Mouse (Mus musculus) common myeloid progenitor, adult 5-6 weeks (primary cell): ENCODE results near the gene Gimap4. TPM values are rescaled to one million over a fixed set of nuclear protein-coding genes. Genes with fewer than 3 reads are reported as not detected.
A peak's percentile ranks its signal among the peaks of the same experiment; 100 is the strongest.

Experiments used
- ATAC-seq: replicated peaks from 2 replicates; pipeline ENCODE4 v1.8.0; 2016; ENCODE audit warnings: low read depth, mild to moderate bottlenecking, moderate TSS enrichment, inconsistent platforms; ENCODE audit not compliant: poor library complexity, severe bottlenecking
- total RNA-seq: library from RNA; stranded (forward); fragments of 200-1000, 187-1606 nt; gene quantifications from 2 replicates; pipeline ENCODE4 v1.2.3, GENCODE M21; 2017

Gimap4 gene
- total RNA-seq, 1 experiment from 2014 or later, result 7.3 TPM

DNA sequence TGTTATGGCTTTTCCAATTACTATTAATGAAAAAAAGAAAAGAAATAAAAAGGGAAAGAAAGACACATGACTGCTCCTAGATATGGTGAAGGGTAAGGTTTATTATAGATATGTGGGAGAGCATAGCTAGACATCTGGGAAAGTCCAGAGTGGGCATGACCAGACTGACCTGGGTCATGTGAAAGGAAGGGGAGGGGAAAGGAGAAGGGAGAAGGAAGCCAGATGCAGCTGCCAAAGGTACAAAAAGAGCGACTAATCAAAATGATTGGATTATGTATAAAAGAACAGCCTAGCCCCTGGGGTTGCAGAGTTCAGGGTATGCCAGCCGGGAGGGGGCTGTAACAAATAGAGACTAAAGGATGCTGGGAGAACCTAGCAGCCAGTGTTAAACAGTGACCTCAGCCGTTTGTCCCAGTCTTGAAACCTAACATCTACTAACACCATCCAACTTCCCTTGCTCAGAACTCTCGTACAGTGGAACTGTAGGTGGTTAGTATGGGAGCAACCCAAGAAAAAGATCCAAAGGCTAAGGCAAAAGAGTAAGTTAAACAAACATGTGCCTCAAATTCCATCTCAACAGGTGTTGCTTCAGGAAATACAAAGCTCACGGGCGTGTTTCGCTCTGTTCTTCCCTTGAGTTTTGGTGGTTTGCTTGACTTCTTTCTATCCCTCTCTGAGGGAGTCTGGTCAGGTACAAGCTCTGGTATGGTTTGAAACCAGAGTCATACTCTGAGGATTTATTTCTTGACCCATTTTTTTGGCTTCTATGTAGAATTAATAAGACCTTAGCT lies 13.9 kb downstream of the Gimap4 start:
- no peak for ATAC-seq

DNA sequence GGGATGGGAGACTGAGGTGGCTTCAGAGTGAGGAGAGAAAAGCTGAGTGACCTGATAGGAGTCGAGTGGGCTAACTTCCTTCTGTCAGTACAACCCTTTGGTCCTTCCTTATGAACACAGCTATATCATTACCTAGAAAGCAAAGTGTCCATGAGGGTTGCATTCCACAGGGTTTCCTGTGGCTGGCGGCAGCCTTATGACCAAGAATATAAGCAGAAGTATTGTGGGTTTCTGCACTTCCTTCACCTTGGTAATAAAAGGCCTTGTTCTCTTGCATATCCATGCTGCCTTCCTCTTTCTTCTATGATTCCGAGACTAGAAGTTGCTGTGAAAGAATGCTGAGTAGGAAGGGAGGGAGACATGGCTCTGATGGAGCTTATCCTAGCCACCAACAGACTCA lies 14.5 kb downstream of the Gimap4 start:
- ATAC-seq, result peak; percentile 73

DNA sequence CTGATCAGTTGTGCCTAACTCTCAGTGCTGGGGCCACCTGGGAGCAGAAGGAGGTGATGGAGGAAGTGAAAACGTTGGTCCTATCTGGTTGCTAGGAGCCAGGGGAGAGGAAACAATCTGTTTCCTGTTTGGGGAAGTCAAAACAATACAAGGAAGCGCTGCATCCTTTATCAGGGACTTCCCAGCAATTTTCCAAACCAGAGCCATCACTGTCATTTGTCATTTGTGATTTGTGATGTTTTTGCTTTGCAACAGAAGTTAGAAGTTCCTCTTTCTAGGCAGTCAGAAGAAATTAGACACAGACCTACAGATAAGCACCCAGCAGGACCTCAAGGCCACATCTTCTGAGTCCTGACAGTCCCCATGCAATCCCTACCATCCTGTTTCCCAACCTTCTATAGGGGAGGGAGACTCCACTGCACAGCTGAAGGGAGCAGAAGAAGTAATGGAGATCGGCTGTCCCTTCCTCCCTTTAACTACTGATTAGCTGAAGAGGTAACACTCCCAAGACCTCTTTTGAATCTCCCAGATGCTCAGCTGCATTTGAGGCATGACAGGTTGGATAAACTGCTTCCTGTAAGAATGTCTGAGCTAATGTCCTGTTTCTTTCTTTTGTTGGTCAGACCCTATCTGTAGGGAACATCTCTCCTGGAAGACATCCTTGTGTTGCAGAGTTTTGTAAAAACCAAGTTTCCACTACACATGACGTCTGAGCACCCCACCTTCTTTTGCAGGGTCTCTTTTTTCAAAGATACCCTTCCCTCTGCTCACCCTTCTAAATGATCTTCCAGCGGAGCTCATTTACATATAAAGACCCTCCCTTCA lies 16.1 kb downstream of the Gimap4 start:
- peak; percentile 82 for ATAC-seq

DNA sequence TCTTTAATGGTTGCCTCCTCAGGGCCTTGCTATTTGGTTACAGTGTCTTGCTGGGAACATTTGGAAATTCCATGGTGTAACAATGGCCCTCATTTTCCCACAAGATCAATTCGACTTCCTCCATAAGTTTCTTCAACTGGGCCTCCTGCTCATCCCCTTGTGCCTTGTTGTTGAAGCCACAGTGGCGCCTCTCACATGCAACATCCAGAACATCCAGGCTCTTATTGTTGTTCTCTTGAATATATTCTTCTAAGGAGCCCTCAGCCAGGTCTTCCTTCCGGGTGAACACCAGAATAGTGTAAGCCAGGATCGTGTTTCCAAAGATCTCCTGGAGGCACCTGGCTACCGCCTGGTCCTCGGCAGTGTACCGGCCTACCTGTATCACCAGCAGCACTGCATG lies 17.8 kb downstream of the Gimap4 start:
- ATAC-seq, result no peak

DNA sequence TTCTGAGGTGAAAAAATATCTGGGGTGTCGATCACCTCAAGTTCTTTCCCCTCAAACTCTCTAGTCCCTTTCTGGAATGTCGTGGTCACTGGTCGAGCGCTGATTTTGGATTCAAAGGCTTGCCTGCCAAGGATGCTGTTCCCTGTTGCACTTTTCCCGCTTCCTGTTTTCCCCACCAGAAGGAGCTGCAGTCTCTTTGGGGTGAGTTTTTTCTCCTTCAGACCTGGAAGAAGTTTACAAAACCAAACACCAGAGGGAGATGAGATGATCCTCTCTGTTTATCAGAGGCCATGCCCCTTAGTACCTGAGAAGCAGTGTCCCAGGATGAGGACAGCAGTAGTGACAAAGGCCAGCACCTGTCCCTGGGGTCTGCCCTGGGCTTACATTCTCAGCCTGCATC lies 18.3 kb downstream of the Gimap4 start:
- ATAC-seq, result no peak

DNA sequence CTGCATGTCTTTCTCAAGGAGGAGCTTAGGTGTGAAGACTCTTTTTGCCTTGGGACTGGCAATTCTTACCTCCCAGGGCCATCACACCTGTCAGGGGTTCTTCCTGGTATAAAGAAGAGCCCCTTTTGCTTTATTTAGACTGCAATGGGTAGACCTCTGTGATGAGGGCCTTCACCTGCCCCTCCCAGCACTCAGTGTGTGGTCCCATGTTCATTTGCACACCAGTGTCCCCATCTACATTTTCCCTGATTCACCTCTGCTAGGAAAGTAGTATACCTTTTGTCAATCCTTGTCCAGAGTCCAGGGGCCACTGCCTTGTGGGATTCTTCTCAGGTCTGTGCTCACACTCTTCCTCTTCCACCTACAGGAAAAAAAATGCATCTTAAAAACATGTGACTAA lies 19.8 kb downstream of the Gimap4 start:
- no peak for ATAC-seq

DNA sequence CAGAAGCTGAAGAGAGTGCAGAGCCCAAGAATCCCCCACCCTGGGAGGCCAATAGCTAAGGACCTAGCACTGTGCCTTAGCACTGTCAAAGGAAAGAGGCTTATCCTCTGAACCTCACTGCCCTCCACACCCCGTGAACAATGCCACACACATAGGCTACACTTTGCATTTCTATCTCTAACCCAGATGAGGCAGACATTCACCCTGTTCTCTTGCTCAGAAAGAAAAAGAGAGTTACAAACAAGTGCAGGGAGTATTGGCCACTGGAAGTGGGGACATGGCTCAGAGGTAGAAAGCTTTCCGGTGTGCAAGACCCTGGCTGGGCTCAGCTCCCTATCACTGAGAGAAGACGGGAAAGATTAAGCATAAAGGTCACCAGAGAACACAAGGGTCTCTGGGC lies 21.8 kb downstream of the Gimap4 start:
- ATAC-seq, result no peak

DNA sequence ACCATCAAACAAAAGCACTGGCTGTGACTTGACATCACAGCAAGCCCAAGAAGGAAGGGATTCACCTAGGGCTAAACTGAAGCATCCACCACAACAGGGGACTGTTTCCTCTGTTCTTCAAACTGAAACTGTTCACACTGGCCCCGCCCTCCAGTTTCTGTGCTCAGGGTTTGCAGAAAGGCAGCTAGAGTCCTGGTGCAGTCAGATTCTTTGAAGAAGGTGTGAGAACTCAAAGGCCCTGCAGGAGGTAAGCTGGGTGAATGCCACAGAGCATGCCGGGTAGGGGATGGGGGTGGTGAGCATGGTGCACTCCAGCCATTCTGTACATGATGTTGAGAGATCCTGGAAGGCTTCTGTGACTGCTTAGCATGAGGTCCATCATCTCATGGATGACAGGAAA lies 34.1 kb downstream of the Gimap4 start, which contains the start of the genes Gm28053 and Gimap7:
Gene Gm28053, plus strand, starts transcription at position 153 of the 400 bp plus-strand sequence.
Gene Gimap7, plus strand, starts transcription at position 167 of the 400 bp plus-strand sequence.
- ATAC-seq, result peak; percentile 68

DNA sequence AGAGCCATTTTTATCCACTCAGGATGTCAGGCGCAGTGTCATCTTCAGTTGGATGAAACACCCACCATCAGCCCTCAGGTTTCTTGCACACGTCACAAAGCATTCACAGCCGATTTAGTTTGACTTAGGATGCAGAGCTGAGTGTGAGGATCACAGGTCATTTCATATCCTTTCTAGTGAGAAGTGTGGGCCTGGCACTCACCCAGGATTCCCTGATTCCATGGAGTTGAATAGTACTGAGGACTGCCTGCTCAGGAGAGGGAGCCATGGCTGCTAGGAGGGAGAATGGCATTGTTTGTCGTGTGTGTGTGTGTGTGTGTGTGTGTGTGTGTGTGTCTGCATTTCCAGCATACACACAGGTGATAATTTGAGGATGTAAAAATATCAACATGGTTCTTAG lies 36.0 kb downstream of the Gimap4 start:
- no peak for ATAC-seq

DNA sequence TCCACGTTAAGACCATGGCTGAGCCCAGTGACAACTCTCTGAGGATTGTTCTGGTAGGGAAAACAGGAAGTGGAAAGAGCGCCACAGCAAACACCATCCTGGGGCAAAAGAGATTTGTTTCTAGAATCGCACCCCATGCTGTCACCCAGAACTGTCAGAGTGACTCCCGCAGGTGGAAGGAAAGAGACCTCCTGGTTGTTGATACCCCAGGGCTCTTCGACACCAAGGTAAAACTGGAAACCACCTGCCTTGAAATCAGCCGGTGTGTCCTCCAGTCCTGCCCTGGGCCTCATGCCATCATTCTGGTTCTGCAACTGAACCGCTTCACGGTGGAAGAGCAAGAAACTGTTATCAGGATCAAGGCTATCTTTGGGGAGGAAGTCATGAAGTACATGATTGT lies 39.1 kb downstream of the Gimap4 start:
- no peak for ATAC-seq

DNA sequence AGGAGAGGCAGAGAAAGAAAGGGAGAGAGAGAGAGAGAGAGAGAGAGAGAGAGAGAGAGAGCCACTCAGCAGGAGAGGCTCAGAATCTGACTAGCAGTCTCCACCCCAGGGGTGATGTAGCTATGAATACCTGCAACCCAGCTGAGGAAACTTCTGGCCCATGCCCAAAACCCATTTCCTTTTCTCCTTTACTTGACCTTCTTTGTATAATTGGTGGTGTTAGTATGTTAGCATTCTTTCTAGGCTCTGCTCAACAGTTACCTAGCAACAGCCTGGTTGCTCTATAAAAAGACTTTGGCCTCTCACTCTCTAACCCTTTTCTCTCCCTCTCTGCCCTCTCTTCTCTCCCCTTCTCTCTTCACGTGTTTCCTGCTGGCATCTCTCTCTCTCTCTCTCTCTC lies 41.1 kb downstream of the Gimap4 start:
- no peak for ATAC-seq

DNA sequence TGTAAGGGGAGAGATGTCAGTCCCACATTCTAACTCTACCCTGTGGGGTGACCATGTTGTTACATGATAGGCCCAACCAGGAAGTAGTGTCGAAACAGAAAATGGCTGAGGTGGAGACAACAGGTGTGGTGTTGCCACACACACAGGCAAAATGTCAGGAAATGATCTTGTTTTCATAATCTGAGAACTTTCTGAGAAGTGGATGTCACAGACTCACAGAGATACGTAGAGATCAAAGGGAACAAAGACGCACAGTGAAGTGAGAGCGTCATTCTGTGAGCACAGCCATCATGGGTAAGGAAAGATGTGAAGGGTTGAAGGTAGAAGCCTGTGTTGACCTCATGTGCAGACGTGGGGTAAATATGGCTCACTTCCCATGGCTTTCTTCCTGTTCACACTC lies 43.4 kb downstream of the Gimap4 start:
- no peak for ATAC-seq

DNA sequence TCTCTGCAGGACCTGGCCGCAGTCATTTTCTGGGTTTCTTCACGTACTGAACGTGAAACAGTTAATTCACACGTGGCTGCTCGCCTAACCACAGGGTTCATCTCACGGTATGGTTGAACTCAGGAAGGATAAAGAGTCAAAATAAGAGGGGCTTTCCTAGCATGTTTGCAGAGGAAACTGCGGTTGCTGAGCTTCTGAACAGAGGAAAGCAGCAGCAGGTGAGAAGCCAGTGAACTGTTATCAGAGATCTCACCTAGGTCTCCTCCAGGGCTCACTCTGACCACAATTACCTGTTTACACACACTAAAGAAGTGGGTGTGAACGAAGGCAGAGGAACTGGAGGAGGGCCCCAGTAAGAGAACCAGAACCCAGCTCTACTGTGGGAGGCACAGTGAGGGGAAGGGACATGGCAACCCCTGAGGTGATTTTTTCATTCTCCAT lies 48.5 kb downstream of the Gimap4 start:
- ATAC-seq, result peak; percentile 46

DNA sequence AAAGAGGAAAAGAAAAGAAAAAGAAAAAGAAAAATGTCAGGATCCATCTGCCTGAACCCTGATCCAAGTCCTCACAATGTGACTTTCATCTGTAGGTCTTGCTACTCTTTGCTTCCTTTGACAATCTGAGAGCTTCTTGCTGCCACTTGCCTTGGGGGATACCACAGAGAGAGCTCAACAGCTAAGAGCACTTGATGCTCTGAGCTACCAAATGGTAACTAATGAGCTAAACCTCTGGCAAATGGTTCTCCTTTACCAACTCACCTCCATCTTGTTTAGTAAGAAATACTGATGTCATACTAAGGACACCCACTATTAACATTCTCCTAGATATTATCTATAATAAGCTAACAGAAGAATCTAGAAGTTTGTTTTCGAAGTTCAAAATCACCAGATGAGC lies 49.3 kb downstream of the Gimap4 start:
- ATAC-seq, result no peak

DNA sequence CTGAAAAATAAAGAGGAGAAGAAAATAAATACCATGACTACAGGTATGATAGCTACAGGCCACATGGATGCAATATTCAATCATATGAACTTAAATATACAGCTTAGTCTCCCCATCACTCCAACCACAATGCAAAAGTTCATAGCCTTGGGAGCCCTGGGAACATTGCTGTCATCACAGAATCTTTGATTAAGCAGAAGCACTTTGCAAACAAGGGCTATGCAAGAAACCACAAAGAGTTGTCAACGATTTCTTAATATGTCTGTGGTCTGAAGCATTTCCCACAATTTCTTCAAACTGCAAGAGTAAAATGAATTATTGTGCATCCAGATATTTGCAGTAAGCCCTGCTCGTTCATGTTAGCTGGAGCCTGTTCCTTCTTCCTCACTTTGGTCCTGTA lies 52.7 kb downstream of the Gimap4 start:
- ATAC-seq, result peak; percentile 24

DNA sequence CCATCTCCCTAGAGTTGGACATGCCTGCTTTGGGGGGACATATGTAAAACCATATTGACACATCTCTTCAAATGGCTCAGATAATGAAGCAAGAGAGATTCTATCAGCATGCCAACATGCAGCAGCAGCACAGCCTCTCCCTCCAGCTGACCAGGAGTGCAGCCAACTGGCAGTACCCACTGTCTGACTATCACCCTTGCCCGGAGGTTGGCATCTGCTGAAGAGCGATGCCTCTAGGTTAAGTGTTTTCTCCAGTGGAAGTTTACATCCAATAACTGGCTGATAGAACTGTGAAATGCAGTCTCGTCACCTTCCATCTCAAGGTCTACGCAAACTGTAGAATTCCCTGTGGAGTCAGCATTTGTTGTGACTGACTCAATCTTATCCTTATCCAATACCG lies 53.3 kb downstream of the Gimap4 start:
- no peak for ATAC-seq

DNA sequence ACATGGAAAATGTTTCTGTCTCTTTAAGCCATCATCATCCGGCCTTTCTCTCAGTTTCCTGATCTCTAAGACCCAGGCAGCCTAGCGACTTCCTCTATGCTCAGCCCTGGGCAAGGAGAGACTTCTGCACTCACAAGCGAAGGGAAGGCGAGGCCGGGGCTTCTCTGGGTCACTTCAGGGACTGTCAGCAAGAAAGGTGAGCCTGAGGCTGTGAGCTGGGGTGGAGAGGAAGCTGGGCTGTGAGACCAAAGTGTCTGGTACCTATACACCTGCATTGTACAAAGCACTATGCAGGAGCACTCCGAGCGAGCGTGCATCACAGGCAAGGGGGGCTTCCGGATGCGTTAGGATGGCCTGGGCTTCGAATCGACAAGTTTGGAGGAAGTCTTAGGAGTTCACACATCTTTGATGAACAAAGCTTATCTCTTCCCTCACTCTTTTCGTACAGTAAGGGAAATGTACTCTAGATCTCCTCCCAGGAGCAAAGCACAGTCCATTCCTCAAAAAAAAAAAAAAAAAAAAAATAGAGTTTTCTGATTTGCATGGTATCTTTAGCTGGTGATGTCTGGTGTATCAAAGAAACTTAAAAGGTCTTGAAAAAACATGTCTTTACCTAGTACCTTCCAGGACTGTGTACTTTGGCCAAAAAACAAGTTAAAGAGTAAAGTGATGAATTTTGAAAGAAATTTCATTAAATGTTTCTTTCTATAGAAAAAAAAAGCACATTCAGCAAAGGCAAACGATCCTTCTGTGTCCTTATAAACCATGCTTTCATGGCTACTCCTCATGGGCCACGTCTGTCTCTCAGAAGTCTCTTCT lies 54.8 kb downstream of the Gimap4 start, which contains the start of gene Gimap1:
Gene Gimap1, plus strand, starts transcription at position 94 of the 819 bp plus-strand sequence.
- ATAC-seq, result peak; percentile 81

DNA sequence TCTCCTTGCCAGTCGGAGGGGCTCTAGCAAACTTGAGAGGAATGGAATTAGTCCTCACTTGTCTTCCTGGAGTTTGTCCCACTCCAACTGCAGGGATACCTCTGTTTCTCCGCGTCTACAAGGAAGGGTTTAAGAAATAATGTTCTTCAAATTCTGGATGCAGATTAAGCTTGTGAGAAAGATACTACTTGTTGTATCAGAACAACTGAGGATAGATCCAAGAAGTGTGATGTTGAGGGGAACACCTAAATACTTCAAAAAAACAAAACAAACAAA lies 55.4 kb downstream of the Gimap4 start:
- no peak for ATAC-seq

DNA sequence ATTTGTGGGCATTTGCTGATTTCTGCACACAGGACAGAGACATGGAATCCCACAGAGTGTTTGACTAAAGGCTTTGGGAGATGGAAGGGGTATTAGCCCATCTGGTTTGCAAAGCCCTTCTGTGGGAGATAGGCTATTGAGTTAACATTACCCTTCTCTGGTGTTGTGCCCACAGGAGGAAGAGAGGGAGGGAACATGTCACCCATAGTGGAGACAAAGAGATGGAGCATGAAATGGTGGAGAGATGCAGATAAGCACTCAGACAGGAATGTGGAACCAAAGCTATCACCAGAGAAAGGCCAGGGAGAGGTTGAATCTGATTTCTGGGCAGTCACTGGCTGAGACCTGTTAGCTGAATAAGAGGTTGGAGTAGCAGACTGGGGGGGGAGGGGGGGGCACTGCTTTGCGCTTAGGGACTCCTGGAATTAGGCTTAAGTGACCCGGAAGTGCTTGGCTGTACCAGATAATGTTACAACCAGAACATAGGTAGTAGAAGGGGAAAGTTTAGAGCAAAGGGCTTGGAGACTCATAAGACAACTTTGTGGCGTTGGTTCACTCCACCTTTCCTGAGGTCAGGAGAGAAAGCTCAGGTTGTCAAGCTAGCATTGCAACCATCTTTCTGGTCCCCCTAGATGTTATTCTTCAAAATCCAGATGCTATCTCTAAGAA lies 56.3 kb downstream of the Gimap4 start:
- no peak for ATAC-seq

DNA sequence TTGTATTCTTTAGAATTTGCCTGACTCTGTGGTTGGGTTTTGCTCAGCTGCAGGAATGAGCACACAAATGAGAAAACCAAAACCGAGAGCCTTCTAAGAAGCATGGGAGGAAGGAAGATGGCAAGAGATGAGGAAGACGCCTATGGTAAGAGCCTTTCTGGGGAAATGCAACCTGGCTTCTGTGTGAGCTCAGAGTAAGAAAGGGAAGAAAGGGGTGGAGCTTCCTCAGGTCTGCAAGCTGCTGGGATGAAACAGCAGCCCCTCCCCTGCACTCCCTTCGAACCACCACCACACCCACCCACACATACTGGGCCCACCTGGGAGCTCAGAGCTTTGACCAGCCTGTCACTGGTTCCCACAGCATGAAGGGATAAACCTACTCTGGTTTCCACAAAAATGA lies 56.9 kb downstream of the Gimap4 start:
- no peak for ATAC-seq
